Mouse (Mus musculus): ENCODE measurements at regions not wholly inside any gene's neighbourhood (a gene's known extent, or its start where the extent isn't known, plus 50 kb on each side); places are given as distances from the start of the nearest gene placed in this dataset.
A peak's percentile ranks its signal among the peaks of the same experiment; 100 is the strongest.
"Not testable (repeated sequence)": the region's sequence is repeated elsewhere in the genome, so short reads cannot be mapped to it uniquely, and the experiment has no call there.

GRCm38 (mm10) chr7:73608070-73608803 is 66.6 kb upstream of the Chd2 start:
- no peak for DNase-seq

- no peak for DNase-seq
Observed at GRCm38 (mm10) chr7:73607450-73608005, 65.9 kb upstream of the Chd2 start.

- DNase-seq: peak; percentile 95 to 96
Observed at GRCm38 (mm10) chr7:73606677-73607449, 65.2 kb upstream of the Chd2 start.

GRCm38 (mm10) chr7:73604597-73604996 is 63.0 kb upstream of the Chd2 start:
- DNase-seq: no peak

GRCm38 (mm10) chr7:73602815-73603551 is 61.4 kb upstream of the Chd2 start:
- DNase-seq: no peak

GRCm38 (mm10) chr7:73601336-73601735 is 59.7 kb upstream of the Chd2 start:
- DNase-seq: no peak

GRCm38 (mm10) chr7:73600776-73601175 is 59.1 kb upstream of the Chd2 start:
- no peak for DNase-seq

GRCm38 (mm10) chr7:73600003-73600385 is 58.4 kb upstream of the Chd2 start:
- DNase-seq: not testable (repeated sequence)

- no peak for DNase-seq
Observed at GRCm38 (mm10) chr7:73599354-73600002, 57.8 kb upstream of the Chd2 start.

GRCm38 (mm10) chr7:73597968-73598367 is 56.3 kb upstream of the Chd2 start:
- no peak for DNase-seq

GRCm38 (mm10) chr7:73596866-73597840 is 55.5 kb upstream of the Chd2 start:
- DNase-seq: no peak

- DNase-seq: peak; percentile 36 to 39
Observed at GRCm38 (mm10) chr7:73596415-73596814, 54.8 kb upstream of the Chd2 start.

GRCm38 (mm10) chr7:73595860-73596259 is 54.2 kb upstream of the Chd2 start:
- peak; percentile 40 to 41 for DNase-seq

GRCm38 (mm10) chr7:73595140-73595825 is 53.7 kb upstream of the Chd2 start:
- peak; percentile 93 to 94 for DNase-seq

- peak; percentile 61 to 63 for DNase-seq
Observed at GRCm38 (mm10) chr7:73594492-73595139, 53.0 kb upstream of the Chd2 start.

- no peak for DNase-seq
Observed at GRCm38 (mm10) chr7:73593645-73594385, 52.2 kb upstream of the Chd2 start.

- no peak for DNase-seq
Observed at GRCm38 (mm10) chr7:73592857-73593256, 51.2 kb upstream of the Chd2 start.
